Mouse (Mus musculus): ENCODE measurements around the gene Rufy2.

GRCm38 (mm10) chr10:63011556-63011955 is 31.5 kb downstream of the Rufy2 start:
- TF ChIP-seq POLR2A (IDR thresholded peaks at IDR 0.05; ENCODE audit: low read depth, low read length) (no peak), CTCF (IDR thresholded peaks at IDR 0.05; ENCODE audit: borderline replicate concordance, insufficient read depth, low read length) (no peak)
